Mouse (Mus musculus) lung, adult 2 months (tissue): Measurements from ENCODE around the gene Coq10a. TPM values are rescaled to one million over a fixed set of nuclear protein-coding genes. Genes with fewer than 3 reads are reported as not detected.
A peak's percentile ranks its signal among the peaks of the same experiment; 100 is the strongest.
"Not testable (repeated sequence)": the region's sequence is repeated elsewhere in the genome, so short reads cannot be mapped to it uniquely, and the experiment has no call there.

ENCODE experiments used
- DNase-seq: peaks from one replicate; pipeline ENCODE4 v3.0.0; 2022
- H3K4me1 ChIP-seq: fragments of 200-500 bp; 2 replicates; pipeline ENCODE4 v1.6.1; 2011; ENCODE audit warnings: low read length; ENCODE audit not compliant: control insufficient read depth, insufficient read depth
- H3K4me3 ChIP-seq: fragments of 200-500 bp; replicated peaks from 2 replicates; pipeline ENCODE3; 2011; ENCODE audit warnings: low read depth, mild to moderate bottlenecking, control low read depth, low read length; ENCODE audit errors: extremely low read depth
- CTCF ChIP-seq: fragments of 200-500 bp; IDR thresholded peaks from 2 replicates; pipeline ENCODE4 v1.5.1; 2011; ENCODE audit warnings: mild to moderate bottlenecking, low read length, control low read depth; ENCODE audit not compliant: insufficient read depth
- POLR2A ChIP-seq: fragments of 200-500 bp; IDR thresholded peaks from 2 replicates; pipeline ENCODE4 v1.6.1; 2011; ENCODE audit warnings: low read depth, mild to moderate bottlenecking, control low read depth, low read length, borderline replicate concordance; ENCODE audit errors: extremely low read depth
- WGBS: fragments of 180-500 bp; shearing (Covaris S2); methylation state at CpG from one replicate; pipeline ENCODE4 v1.1.7; 2018; 5-methylcytosine and 5-hydroxymethylcytosine counted together
- polyA plus RNA-seq: library from polyadenylated mRNA; depleted of rRNA; stranded (reverse); fragments of >200 nt; gene quantifications from 2 replicates; pipeline ENCODE4 v1.2.3, GENCODE M21; 2012

Coq10a gene
- polyA plus RNA-seq, 1 experiment: 48.7 TPM

DNA sequence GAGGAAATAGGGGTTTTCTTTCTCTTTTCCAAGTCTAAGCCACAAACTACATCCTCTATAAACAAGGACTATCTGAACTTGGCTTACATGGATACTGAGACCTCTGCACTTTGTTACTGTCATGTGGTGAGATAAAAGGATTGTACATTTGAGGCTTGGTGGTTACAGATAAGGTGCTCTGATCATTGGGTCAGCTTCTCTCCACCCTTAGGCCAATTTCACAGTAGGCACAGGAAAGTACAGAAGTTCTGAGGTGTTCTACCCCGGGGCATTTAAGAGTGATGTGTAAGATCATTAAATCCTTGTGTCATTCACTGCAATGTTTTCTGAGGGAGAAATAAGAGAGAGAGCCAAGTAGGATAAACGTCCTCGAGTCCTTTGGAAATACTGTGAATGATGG lies 32.2 kb downstream of the Coq10a start:
- no peak overlapping the region for H3K4me3 ChIP-seq

DNA sequence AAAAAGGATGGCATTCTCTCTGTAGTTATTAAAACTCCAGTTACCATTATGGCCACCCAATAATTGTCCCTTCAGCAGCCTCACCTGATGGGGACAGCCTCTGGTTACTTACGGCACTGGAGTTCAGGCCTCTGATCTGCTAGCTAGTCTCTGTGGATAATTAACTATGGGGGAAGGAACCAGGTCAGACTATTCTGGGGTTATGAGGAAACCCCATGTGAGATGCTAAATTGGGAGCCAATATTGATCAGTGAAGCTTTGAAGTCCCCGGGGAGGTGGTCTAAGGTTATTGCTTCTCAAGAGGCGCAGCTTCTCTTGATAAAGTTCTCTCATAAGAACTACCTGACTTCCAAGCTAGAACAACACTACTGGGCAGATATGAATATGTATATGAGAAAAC lies 32.6 kb downstream of the Coq10a start:
- Histone ChIP-seq H3K4me3 (no peak overlapping the region), H3K4me1 (peaks cover 13% of the 10 kb centered on the region)
- DNase-seq: no peak
- WGBS: 91% methylated on average over 3 of the region's 3 CpGs
- TF ChIP-seq POLR2A: no peak
- TF ChIP-seq CTCF: no peak

More for the DNA sequence above, 32.2 kb downstream of the Coq10a start:
- no peak for DNase-seq
- TF ChIP-seq POLR2A (no peak), CTCF (no peak)
- peaks cover 13% of the 10 kb centered on the region for H3K4me1 ChIP-seq
- WGBS: 68% methylated on average over 3 of the region's 3 CpGs

DNA sequence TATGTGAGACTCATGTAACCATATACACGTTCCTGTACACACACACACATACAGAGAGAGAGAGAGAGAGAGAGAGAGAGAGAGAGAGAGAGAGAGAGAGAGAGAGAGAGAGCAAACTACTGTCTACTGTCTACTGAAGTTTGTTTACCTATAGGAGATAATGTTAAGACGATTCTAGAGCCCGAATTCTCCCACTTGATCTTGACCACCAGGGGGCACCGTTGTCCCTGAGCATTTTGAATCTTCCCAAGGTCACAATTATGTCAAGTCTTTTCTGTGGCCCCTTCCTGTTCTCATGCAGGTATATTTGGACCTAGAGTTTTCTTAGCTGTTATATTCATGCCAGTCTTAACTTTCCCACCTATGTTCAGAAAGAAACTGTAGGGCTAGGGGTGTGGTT lies 33.2 kb downstream of the Coq10a start:
- TF ChIP-seq CTCF (peak; percentile 55; the same call in 1 of the 2 replicates), POLR2A (no peak)
- DNase-seq: peak; percentile 75
- WGBS: 2% methylated on average over 4 of the region's 4 CpGs
- H3K4me1 ChIP-seq: peaks cover 13% of the 10 kb centered on the region
- no peak overlapping the region for H3K4me3 ChIP-seq

DNA sequence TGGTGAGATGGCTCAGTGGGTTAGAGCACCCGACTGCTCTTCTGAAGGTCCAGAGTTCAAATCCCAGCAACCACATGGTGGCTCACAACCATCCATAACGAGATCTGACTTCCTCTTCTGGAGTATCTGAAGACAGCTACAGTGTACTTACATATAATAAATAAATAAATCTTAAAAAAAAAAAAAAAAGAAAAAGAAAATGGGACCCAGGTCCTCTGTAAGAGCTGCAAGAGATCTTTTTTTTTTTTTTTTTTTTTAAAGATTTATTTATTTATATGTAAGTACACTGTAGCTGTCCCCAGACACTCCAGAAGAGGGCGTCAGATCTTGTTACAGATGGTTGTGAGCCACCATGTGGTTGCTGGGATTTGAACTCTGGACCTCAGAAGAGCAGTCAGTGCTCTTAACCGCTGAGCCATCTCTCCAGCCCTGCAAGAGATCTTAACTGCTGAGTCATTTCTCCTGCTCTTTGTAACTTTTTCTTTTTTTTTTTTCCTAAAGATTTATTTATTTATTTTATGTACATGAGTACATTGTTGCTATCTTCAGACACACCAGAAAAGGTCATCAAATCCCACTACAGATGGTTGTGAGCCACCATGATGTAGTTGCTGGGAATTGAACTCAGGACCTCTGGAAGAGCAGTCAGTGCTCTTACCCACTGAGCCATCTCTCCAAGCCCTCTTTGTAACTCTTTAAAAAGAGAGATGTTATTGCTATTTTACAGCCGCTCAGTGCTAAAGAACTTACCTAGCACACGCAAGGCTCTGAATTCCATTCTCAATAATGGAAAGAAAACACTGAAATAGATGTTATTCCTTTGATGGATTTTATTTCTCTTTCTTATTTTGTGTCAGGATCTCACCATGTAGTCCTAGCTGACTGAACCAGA lies 36.2 kb downstream of the Coq10a start:
- WGBS: 70% methylated on average over 6 of the region's 6 CpGs
- DNase-seq, H3K4me1 ChIP-seq, H3K4me3 ChIP-seq: not testable (repeated sequence)

DNA sequence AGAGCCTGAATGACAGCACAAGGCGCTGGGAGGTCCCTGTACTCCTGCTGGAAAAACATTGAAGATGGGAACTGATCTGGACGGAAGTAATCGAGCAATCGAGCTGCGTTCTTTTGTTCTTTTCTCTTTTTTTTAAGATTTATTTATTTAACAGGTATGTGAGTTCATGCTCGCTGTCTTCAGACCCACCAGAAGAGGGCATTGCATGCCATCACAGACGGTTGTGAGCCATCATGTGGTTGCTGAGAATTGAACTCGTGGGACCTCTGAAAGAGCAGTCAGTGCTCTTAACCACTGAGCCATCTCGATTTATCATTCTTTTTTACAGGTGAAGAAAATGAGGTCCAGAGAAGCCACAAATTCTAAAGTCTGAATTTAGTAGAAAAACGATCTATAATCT lies 41.2 kb downstream of the Coq10a start:
- DNase-seq: no peak
- Histone ChIP-seq H3K4me1 (no peaks in the 10 kb centered on the region), H3K4me3 (no peak overlapping the region)
- TF ChIP-seq POLR2A (no peak), CTCF (no peak)
- WGBS: 79% methylated on average over 10 of the region's 10 CpGs

DNA sequence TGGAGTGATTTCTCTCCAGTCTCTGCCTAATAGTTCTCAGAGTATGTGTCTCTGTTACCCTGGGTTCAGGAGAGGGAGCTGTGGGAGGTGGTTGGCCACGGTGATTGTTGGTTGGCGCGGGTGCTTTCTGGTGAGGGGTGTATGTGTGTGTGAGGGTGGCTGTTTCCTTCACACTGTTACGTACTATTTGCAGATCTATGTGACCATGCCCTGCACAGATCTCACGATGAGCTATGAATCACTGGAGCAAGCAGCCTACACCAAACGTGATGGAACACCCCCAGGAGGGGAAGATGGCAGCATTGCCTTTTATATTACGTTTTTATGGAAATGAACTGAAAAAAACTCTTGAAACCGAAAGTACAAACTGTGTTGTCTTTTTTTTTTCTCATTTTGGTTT lies 42.0 kb downstream of the Coq10a start:
- Histone ChIP-seq H3K4me3 (no peak overlapping the region), H3K4me1 (no peaks in the 10 kb centered on the region)
- no peak for DNase-seq
- whole genome bisulfite sequencing: 92% methylated on average over 8 of the region's 8 CpGs
- no peak for TF ChIP-seq POLR2A
- TF ChIP-seq CTCF: no peak

DNA sequence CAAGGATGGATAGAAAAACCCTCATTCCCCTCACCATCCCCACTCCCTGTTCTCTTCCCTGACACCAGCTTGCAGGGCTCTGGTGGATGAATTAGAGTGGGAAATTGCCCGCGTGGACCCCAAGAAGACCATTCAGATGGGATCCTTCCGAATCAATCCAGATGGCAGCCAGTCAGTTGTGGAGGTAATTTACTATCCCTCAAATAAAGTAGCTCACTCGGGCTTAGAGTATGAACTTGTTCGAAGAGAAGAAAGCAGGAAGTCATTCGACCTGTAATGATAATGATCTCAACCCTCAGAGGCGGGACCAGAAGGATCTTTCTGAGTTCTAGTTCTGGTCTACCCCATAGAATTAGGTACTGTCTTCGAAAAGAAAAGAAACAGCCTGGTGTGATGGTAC lies 45.3 kb downstream of the Coq10a start:
- TF ChIP-seq POLR2A (no peak), CTCF (no peak)
- WGBS: 55% methylated on average over 8 of the region's 8 CpGs

DNA sequence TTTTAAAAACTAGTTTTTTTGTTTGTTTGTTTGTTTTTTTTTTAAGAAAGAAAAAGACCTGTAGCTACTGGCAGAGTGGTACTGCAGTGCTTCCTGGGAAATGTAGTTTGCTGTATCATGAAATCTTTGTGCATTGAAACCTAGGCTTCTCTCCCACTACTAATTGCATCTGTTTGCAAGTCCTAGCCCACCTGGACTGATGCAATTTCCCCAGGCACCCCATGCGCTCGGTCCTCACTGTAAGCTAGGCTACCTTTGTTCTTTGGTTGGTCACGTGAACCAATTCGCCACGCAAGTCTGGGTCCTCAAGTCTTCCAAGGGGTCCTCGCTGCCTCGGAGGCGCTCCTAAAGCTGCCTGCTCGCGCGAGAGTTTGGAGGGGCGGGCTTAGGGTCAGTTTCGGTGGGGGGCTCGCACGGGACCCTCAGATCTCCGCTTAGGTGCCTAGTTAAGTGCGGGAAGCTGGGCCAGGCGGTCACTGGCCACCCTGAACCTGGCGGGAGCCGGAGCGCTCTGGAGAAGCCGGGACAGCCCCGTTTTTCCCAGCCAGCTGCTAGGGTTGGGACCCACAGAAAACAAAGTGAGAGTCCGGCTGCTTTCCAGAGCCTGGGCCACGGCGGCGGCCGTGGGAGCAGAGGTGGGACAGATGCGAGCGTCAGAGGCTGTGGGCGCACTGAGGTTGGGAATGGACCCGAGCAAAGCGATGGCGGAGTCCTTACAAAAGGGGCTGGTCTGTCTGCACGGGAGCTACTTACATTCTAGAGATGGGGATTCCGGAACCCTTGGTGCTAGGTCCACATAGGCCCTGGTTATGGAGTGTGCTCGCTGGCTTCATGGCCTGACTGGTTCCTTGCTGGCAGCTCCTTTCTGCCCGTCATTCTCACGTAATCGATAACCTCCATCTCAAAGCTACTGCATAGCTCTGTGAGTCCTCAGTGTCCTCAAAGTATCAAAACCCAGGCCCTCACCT lies 46.4 kb downstream of the Coq10a start, which contains the start of gene Cnpy2:
Gene Cnpy2 (plus strand): TSS at position 319 of the 968 bp plus-strand sequence.
- TF ChIP-seq POLR2A (peak; percentile 41; the same call in 1 of the 2 replicates), CTCF (no peak)
- DNase-seq: peak; percentile 89
- H3K4me3 ChIP-seq: peak within 1 kb of the TSS; percentile 62
- WGBS: under 1% methylated on average over 40 of the region's 40 CpGs
- H3K4me1 ChIP-seq: no peaks in the 10 kb centered on the region; the same call in 1 of the 2 replicates

More for the DNA sequence above, 45.3 kb downstream of the Coq10a start:
- Histone ChIP-seq H3K4me3 (no peak overlapping the region), H3K4me1 (no peaks in the 10 kb centered on the region; the same call in 1 of the 2 replicates)
- DNase-seq: no peak

DNA sequence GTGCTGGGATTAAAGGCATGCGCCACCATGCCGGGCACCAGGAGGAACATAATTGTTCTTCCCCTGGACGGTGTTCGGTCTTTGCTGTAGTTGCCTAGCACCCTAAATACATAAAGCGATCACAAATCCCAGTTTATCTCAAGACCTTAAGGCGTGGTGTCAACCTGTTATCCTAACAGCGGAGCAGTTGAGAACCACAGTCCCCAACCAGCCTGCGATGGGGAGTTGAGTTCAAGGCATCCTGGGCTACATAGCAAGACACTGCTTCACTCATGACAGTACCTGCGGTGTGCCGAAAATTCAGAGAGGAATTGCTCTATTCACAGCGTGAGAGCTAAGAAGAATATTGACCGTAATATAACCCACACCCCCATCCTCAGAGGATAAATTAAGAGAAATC lies 47.2 kb downstream of the Coq10a start:
- TF ChIP-seq POLR2A: no peak
- TF ChIP-seq CTCF: no peak
- H3K4me3 ChIP-seq: peak overlapping the region; percentile 36

More for the DNA sequence above, 47.2 kb downstream of the Coq10a start:
- H3K4me1 ChIP-seq: no peaks in the 10 kb centered on the region; the same call in 1 of the 2 replicates
- 57% methylated on average over 12 of the region's 12 CpGs for WGBS
- DNase-seq: no peak
